Mouse (Mus musculus): ENCODE data around the gene Gabrd.

The Gabrd gene

GRCm38 (mm10) chr4:155336284-155337050 is 61.4 kb downstream of the Gabrd start:
- no peak for DNase-seq

Data from right cerebral cortex, postnatal 25 days (tissue).